Mouse (Mus musculus) ES-Bruce4 (cell line): ENCODE data around the gene Aacs. TPM values are rescaled to one million over a fixed set of nuclear protein-coding genes. Genes with fewer than 3 reads are reported as not detected.
"Not testable (repeated sequence)": the region's sequence is repeated elsewhere in the genome, so short reads cannot be mapped to it uniquely, and the experiment has no call there.

Experiments used
- H3K27ac ChIP-seq: 2 replicates; pipeline ENCODE4 v1.5.1; 2012; ENCODE audit warnings: low read length, inconsistent platforms; ENCODE audit not compliant: insufficient read depth
- H3K27me3 ChIP-seq: 2 replicates; pipeline ENCODE4 v1.6.1; 2012; ENCODE audit warnings: mild to moderate bottlenecking, low read length, inconsistent platforms; ENCODE audit not compliant: control insufficient read depth, poor library complexity, insufficient read depth, severe bottlenecking
- H3K36me3 ChIP-seq: 2 replicates; pipeline ENCODE4 v1.6.1; 2012; ENCODE audit warnings: inconsistent platforms, mild to moderate bottlenecking, low read length, moderate library complexity; ENCODE audit not compliant: control insufficient read depth, poor library complexity, insufficient read depth, severe bottlenecking
- H3K4me1 ChIP-seq: one replicate; pipeline ENCODE4 v1.8.1; 2011; ENCODE audit warnings: low read length; ENCODE audit not compliant: control insufficient read depth, insufficient read depth
- H3K4me3 ChIP-seq: 2 replicates; pipeline ENCODE4 v1.5.1; 2011; ENCODE audit warnings: low read depth, mild to moderate bottlenecking, low read length
- H3K9ac ChIP-seq: 2 replicates; pipeline ENCODE4 v1.6.1; 2012; ENCODE audit warnings: low read depth, mild to moderate bottlenecking, inconsistent platforms; ENCODE audit not compliant: poor library complexity, severe bottlenecking
- H3K9me3 ChIP-seq: replicated peaks from 2 replicates; pipeline ENCODE4 v1.6.1; 2012; ENCODE audit warnings: mild to moderate bottlenecking, low read length, inconsistent platforms; ENCODE audit not compliant: control insufficient read depth, poor library complexity, insufficient read depth, severe bottlenecking
- CTCF ChIP-seq: IDR thresholded peaks from one replicate; pipeline ENCODE4 v1.8.1; 2011; ENCODE audit warnings: low read depth, low read length
- EP300 ChIP-seq: IDR thresholded peaks from 2 replicates; pipeline ENCODE4 v1.6.1; 2011; ENCODE audit warnings: low read depth, low read length; ENCODE audit not compliant: insufficient read depth
- POLR2A ChIP-seq: IDR thresholded peaks from one replicate; pipeline ENCODE4 v1.8.1; 2011; ENCODE audit warnings: low read length; ENCODE audit not compliant: insufficient read depth
- polyA plus RNA-seq: library from polyadenylated mRNA; stranded (reverse); fragments of >200 nt; gene quantifications from 2 replicates; pipeline ENCODE4 v1.2.4, GENCODE M21; 2011; ENCODE audit warnings: low read depth; ENCODE audit not compliant: missing spikeins, insufficient read depth, insufficient read length

The Aacs gene
- 23.2 and 26.3 TPM in 2 replicates for polyA plus RNA-seq

GRCm38 (mm10) chr5:125475601-125476285 lies at the start of gene Aacs:
Gene Aacs, plus strand, starts transcription at chr5:125475814.
- peak within 1 kb of the TSS; percentile 21 for H3K9ac ChIP-seq
- H3K36me3 ChIP-seq: no peaks in the 10 kb centered on the region
- peak; percentile 78 for TF ChIP-seq EP300
- no peak for TF ChIP-seq CTCF
- peak; percentile 88 for TF ChIP-seq POLR2A
- no peak within 1 kb of the TSS for H3K27ac ChIP-seq
- no peaks in the 10 kb centered on the region for H3K9me3 ChIP-seq
- no peaks in the 10 kb centered on the region for H3K27me3 ChIP-seq
- no peaks in the 10 kb centered on the region for H3K4me1 ChIP-seq
- H3K4me3 ChIP-seq: peak within 1 kb of the TSS; percentile 64

DNA sequence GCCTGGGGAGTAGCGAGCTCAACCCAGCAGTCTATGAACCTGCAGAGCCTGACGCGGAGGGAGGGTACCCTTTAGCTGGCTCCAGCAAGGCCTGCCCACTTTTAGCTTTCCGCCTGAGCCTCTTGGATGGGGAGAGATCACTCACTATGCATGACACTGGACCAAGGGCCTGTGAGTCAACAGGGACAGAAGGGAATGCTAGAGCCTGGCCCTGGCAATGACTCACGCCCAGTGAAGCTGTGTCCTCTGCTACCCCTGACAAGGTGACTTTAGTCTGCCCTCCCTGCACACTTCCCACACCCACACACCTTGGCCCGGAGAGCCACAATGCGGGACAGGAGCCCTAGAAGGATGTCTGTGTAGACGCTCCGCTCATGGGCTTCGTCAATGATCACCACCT lies 49.3 kb upstream of the Aacs start:
- H3K4me3 ChIP-seq: no peak overlapping the region
- no peaks in the 10 kb centered on the region for H3K4me1 ChIP-seq
- no peaks in the 10 kb centered on the region for H3K27me3 ChIP-seq
- peaks cover 43% of the 10 kb centered on the region for H3K36me3 ChIP-seq
- H3K27ac ChIP-seq: no peak overlapping the region
- no peak for TF ChIP-seq CTCF
- TF ChIP-seq EP300: 0 out of 2 replicates have a peak, but pooled peaks have one; percentile 32
- no peak for TF ChIP-seq POLR2A
- H3K9ac ChIP-seq: no peak overlapping the region
- H3K9me3 ChIP-seq: no peaks in the 10 kb centered on the region

DNA sequence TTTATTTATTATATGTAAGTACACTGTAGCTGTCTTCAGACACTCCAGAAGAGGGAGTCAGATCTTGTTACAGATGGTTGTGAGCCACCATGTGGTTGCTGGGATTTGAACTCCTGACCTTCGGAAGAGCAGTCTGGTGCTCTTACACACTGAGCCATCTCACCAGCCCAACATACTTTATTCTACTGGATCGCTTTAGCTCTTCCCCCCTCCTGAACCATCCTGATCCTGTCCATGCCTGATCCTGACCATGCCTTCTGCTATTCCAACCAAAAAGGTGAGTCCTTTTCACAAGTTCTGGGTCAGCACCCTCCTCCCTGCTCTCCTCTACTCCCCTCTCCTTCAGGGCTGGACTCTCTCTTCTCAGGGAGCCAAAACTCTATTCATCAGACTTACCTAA lies 43.3 kb upstream of the Aacs start:
- H3K4me3 ChIP-seq, H3K27me3 ChIP-seq, H3K27ac ChIP-seq, H3K4me1 ChIP-seq, H3K9ac ChIP-seq, H3K9me3 ChIP-seq: not testable (repeated sequence)
- peaks cover 16% of the 10 kb centered on the region for H3K36me3 ChIP-seq

DNA sequence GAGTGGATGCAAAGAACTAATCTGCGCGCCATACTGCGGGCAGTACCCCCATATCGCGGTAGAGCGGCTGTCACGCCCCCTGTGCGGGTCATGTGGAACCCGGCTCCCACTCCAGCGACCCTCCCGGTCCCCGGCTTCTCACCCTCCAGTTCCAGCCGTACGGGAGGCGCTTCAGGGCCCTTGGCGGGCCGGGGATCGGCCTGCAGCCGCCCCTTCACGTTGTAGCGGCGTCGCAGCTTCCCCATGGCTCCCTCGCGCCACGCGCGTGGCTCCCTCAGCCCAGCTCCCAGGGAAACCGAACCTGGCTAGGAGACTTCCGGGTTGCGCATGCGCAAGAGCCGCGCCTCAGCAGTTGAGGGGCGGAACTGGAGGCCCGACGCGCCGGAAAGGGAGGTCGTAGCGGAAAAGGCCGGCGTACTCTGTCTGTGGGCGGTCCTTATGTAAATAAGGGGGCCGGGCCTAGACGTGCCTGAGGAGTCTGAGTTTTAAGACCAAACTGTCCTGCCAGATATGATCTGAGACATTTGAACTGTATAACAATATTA lies 41.7 kb upstream of the Aacs start, which contains the start of gene Dhx37:
Dhx37 (minus strand) TSS at position 329 of the 545 bp plus-strand sequence.
- Histone ChIP-seq H3K4me3 (peak within 1 kb of the TSS; percentile 94), H3K36me3 (peaks cover 16% of the 10 kb centered on the region), H3K27ac (peak within 1 kb of the TSS; percentile 73), H3K9ac (peak within 1 kb of the TSS; percentile 94), H3K9me3 (no peaks in the 10 kb centered on the region), H3K4me1 (peaks cover 2% of the 10 kb centered on the region), H3K27me3 (no peaks in the 10 kb centered on the region)
- TF ChIP-seq EP300: no peak
- no peak for TF ChIP-seq CTCF
- peak; percentile 41 for TF ChIP-seq POLR2A

DNA sequence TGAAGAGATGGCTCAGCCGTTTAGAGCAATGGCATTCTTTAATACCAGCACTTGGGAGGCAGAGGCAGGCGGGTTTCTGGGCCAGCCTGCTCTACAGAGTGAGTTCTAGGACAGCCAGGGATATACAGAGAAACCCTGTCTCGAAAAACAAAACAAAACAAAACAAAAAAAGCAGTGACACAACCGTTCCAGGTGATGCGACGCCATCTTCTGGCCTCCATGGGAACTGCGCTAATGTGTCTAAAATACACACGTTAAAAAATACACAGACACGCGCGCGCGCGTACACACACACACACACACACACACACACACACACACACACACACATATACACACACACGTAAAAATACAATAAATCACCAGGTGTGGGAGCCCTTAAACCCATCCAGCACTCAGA lies 41.3 kb upstream of the Aacs start:
- TF ChIP-seq CTCF: peak; percentile 43
- not testable (repeated sequence) for H3K9me3 ChIP-seq, H3K4me1 ChIP-seq, H3K27me3 ChIP-seq
- Histone ChIP-seq H3K27ac (peak overlapping the region; percentile 73), H3K4me3 (peak overlapping the region; percentile 63), H3K36me3 (peaks cover 16% of the 10 kb centered on the region), H3K9ac (peak overlapping the region; percentile 55)

DNA sequence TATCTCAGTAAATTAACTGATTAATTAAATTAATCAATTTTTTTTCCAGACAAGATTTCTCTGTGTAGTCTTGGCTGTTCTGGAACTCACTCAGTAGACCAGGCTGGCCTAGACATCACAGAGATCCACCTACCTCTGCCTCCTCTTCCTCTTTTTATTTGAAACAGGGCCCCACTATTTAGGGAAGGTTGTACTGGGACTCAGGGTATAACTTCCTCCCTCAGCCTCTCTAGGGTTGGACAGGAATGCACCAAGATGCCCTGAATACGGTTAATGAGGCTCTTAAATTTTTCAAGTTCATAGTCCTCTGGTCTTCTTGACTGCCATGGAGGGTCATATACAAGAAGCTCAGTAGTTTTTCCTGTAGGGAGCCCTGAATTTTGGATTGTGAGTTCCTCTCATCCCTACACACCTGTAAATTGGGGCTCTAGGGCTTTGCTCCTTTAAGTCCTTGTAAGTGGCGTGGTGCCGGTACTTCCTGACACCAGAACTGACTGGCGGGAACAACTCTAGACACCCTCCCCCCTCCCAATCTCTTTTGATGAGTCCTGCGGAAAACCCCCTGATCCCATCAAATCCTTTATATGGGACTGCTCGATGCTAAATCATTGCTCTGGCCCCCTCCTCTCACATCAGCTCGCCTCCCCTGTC lies 34.9 kb upstream of the Aacs start:
- peak overlapping the region; percentile 40; the same call in 1 of the 2 replicates for H3K27ac ChIP-seq
- peak overlapping the region; percentile 89 for H3K4me3 ChIP-seq
- H3K36me3 ChIP-seq: no peaks in the 10 kb centered on the region
- H3K27me3 ChIP-seq: no peaks in the 10 kb centered on the region
- TF ChIP-seq EP300 (no peak), CTCF (no peak), POLR2A (no peak)
- H3K9ac ChIP-seq: peak overlapping the region; percentile 93
- H3K4me1 ChIP-seq: no peaks in the 10 kb centered on the region
- no peaks in the 10 kb centered on the region for H3K9me3 ChIP-seq
